Mouse (Mus musculus) skeletal muscle tissue, adult 2 months (tissue): ENCODE data around the gene Slc13a3.

ENCODE experiments used
- DNase-seq: peaks from one replicate; pipeline ENCODE4 v3.0.0-alpha.2; 2012; ENCODE audit warnings: low read depth, low spot score

The Slc13a3 gene

DNA sequence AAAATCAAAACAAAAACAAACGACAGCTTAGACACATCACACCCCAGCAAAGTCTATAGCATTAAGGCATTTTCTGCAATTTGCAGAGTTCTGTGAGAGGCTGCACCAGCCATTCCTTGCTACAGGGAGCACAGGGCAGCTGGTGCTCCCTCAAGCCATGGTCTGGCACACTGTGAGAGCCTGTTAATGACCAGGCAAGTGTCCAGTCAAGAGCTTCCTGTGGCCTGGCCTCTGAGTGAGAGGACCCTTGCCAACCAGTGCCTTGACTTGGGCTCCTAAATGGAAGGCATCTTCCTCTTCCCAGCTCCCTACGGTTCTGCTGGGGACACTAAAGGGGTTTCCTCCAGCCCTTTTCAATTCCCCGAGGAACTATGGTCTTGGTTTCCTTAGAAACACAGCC is 59.1 kb downstream of the Slc13a3 start:
- DNase-seq: no peak

DNA sequence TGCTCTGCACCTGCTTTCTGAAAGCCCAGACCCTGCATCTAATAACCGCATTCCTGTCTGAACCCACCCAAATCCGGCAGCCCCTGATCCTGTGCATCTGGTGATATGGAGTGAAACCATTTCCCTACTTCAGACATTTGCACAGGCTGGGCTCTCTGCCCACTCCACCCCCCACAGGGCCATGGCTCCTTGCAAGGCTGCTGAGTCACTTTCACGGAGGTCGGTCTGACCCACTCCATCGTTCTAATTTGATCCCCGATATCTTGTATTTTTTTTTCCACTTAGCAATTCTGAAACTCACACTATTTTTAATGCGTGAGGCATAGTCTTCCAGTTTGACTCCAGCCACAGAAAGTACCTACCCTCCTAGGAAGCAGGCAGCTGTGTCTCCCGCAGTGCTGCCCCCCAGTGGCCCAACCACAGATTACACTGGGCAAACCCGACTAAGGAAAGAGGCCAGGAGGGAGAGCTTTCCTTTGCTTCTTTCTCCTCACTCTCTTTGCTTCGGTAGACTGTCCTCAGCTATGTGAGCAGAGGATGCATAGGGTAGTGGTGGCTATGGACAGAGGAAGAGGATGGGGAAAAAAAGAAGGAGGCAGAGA is 65.2 kb downstream of the Slc13a3 start:
- DNase-seq: no peak

DNA sequence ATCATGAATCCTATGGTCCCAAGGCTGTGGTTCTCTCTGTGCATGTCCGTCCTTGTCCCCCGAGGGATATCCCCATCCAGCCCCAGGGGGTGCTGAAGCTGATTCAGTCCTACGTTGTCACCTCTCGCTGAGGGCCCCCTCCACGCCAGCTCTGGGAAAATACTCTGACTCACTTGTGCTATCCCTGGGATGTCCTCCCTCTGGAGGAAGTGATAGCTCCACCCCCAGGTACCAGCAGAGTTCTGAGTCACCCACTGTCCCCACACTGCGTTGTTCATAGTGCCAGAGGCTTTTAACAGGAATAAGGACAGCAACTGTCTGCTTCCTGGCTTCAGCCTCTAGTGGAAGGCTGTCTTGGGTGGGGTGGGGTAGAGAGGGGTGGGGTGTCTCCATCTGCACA is 67.7 kb downstream of the Slc13a3 start:
- DNase-seq: no peak

GRCm38 (mm10) chr2:165404951-165405350 is 68.1 kb downstream of the Slc13a3 start:
- no peak for DNase-seq

- no peak for DNase-seq
These were observed 74.8 kb downstream of the Slc13a3 start for GRCm38 (mm10) chr2:165398164-165398785.

DNA sequence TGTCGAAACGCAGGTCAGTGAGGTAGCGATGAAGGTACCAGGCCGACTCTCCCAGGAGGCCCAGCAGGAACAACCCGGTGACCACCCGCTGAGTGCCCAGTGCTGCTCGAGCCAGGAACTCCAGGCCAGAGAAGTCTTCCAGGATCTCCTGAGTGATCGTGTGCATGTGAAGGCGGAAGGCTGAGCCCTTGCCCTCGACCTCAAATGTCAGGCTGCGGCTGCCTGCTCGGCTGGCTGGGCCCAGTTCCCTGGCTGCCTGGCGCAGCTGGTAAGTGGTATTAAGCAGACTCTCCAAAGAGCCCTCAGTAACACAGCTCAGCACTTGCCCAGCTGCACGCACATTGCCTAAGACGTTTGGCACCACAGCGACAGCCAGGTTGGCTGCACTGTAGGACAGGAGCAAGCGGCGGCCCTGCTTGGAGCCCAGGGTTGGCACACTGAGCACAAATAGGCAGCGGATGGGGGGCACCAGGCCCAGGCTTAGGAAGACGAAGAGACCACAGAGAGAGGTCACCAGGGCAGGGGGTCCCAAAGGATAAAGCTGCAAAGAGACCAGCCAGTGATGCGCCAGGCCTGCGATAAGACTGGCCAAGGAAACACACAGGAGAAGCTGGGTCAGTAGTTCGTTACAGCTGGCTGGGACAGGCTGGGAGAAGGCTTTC is 75.4 kb downstream of the Slc13a3 start:
- DNase-seq: peak; percentile 73

- DNase-seq: peak; percentile 55
These were observed 76.1 kb downstream of the Slc13a3 start for GRCm38 (mm10) chr2:165396831-165397501.

GRCm38 (mm10) chr2:165392156-165392555 is 80.9 kb downstream of the Slc13a3 start:
- DNase-seq: no peak

GRCm38 (mm10) chr2:165391561-165391960 is 81.5 kb downstream of the Slc13a3 start:
- DNase-seq: peak; percentile 44

GRCm38 (mm10) chr2:165389299-165389952 is 83.6 kb downstream of the Slc13a3 start:
- DNase-seq: no peak

DNA sequence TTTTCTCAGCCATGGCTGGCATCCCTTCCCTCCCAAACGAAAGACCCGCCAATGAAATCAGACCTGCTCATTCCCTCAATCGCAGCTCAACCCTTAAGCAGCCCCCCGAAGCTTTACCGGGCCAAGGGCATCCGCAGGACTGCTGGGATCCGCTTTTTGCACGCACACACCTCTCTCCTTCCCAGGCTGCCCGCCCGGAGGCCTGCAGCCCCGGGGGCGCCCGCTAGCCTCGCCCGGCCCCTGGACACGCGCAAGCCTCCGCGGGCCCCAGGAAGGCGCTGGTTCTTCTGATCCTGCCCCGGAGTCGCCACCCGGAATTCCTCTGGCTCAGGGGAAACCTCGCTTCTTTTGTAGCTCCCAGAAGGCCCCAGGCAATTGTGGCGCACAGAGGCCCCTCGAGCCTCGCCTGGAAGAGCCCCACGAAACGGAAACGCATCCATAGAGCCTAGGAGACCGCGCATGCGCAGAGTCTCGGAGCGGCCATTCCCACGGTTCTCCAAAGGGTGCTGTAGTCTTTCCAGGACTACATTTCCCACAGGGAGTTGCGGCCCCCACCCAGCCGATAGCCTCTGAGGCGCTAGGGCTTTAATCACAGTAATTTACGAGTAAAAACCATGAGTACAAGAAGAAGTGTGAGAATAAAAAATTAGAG is 85.1 kb downstream of the Slc13a3 start, which contains the start of gene Zfp334:
Gene Zfp334, minus strand, starts transcription at position 416 of the 652 bp plus-strand sequence.
- peak; percentile 87 for DNase-seq

GRCm38 (mm10) chr2:165387370-165387769 is 85.7 kb downstream of the Slc13a3 start:
- DNase-seq: no peak

GRCm38 (mm10) chr2:165380050-165380449 is 93.0 kb downstream of the Slc13a3 start:
- DNase-seq: no peak

DNA sequence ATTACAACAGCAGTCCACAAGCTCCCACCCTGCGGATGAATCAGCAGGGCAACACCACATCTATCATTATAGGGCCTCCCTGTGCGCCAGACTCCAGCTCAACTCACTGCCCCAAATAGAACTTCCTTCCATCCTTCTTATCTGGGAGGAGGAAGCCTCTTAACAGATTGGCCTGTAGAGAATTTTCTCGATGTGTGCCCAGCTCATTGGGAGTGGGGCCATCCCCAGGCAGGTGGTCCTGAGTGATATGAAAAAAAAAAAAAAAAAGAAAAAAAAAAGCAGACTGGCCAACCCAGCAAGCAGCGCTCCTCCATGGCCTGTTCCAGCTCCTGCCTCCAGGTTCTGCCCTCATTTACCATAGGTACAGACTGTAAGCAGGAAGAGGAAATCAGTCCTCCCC is 97.0 kb downstream of the Slc13a3 start:
- no peak for DNase-seq

DNA sequence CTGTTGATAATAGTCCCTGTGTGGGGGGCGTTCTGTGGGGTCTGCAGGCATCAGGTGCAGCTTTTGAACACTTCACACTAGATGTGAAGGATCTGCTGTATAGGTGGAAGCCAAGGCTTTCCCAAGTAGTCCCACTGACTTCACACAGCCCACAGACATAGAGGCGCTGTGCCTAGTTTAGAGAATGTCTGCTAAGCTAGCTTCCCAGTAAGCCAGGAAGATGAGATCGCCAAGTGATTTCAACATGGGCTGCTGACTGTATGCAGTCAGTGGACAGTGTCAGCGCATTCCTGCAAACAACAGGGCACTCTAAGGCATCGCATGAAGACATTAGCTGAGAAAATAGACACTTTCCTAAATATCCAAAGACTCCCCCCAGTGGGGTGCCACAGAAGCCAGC is 97.6 kb downstream of the Slc13a3 start:
- DNase-seq: no peak

- no peak for DNase-seq
These were observed 102.0 kb downstream of the Slc13a3 start for GRCm38 (mm10) chr2:165371066-165371465.

DNA sequence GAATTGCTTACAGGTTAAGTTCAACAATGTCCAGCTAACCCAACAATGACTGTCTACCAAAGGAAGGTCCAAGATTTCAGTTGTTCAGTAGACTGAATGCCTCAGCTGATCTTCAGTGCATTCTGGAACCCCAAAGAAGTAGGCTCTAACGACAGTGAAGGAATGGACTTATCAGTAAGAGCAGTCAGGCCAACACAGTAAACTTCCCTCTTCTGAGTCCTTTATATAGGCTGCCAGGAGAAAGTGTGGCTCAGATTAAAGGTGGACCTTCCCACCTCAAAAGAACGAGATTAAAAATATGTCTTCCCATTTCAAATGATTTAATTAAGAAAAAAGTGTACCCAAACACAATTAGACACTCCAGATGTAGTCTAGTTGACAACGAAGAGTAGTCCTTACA is 102.7 kb downstream of the Slc13a3 start:
- DNase-seq: no peak

- DNase-seq: no peak
These were observed 104.5 kb downstream of the Slc13a3 start, which contains the start of gene Zfp663 for GRCm38 (mm10) chr2:165368496-165368895. Gene Zfp663, minus strand, starts transcription at chr2:165368729.

DNA sequence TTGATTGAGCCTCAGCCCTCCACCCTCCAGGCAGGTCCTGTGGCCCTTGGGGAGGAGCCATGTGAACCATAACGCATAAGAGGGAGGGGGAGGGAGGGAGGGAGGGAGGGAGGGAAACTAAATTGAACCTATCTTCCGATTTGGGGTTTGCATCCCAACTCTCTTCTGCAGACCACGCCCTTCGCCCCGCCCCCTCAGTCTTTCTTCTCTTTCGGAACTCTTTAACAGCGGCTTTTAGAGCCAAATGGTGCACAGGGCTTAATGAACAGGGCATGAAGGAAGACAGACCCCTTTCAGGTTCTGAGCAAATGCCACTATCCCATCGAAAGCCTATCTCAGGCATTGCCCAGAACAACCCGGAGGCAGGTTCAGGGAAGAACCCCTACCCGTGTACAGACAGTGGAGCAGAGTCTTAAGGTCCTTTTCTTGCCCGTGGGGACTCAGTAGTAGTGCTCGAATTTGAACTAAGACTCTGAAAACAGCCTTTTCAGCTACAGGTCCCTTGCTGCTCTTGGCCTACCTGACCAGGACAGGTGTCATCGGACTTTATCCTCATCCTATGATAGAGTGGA is 105.1 kb downstream of the Slc13a3 start:
- DNase-seq: no peak

GRCm38 (mm10) chr2:165367047-165367520 is 105.9 kb downstream of the Slc13a3 start:
- peak; percentile 4 for DNase-seq
